Mouse (Mus musculus): ENCODE measurements around the gene Kcnj14.

The Kcnj14 gene

GRCm38 (mm10) chr7:45824598-45824997, at the start of gene Kcnj14:
Gene Kcnj14 (minus strand): TSS chr7:45824782.
- no peak for DNase-seq

DNA sequence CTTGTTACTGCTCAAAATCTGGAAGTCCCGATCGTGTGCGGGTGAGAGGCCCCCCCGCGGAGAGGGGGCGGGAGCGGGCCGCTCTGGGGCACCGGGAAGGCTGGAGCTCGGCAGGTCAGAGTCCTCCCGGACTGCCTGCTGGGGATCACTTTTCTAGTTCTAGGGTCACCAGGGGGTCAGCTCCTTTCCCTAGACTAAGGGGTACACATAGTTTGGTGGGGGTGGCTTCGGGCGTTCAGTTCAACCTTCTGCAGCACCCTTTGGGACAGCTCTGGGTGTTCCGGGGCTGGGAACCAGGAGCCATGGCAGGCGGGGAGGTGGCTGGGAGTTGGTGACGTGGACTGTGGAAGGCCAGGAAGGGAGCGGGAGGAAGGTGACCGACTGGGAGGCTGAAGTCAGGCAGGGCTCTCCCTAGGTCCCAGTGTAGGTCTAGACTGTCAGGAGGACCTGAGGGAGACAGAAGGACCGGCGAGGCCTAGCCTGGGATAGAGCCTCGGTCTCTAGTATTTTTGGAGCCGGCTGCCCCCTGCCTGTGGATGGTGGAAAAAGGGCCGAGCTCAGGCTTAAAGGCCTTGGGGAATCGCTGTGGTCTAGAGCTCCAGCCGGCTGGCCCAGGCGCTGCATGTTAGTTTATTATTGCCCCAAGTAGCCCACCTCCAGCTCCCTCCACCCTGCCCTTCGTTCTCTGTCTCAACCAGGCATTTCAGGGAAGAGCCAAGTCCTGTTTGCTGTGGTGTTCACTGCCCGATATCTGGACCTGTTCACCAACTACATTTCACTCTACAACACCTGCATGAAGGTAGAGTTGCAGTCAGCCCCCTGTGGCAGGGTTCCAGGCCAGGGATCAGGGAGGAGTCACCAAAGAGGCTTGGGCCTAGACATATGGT, 48.7 kb upstream of the Kcnj14 start:
- DNase-seq = peak; percentile 64

DNA sequence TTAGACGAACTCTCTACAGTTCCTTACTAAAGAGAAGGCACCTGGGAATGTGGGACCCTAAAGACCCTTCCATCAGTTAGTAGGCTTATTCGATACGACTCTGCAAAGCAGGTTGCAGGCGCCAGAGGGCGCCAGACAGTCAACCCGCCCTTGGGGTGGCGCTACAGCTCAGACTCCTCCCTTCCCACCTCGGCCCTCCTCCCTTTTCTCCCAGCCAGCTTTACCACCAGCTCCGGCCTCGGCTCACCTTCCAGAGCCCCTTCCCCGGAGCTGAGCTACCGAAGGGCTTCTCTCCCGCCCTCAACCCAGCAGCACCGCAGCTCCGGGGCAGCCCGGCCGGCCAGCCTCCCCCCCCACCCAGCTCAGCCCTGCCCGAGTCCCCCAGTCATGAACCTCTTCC, 48.0 kb upstream of the Kcnj14 start, which contains the start of gene Kdelr1:
Gene Kdelr1, plus strand, starts transcription at position 149 of the 400 bp plus-strand sequence.
- DNase-seq = peak; percentile 88

DNA sequence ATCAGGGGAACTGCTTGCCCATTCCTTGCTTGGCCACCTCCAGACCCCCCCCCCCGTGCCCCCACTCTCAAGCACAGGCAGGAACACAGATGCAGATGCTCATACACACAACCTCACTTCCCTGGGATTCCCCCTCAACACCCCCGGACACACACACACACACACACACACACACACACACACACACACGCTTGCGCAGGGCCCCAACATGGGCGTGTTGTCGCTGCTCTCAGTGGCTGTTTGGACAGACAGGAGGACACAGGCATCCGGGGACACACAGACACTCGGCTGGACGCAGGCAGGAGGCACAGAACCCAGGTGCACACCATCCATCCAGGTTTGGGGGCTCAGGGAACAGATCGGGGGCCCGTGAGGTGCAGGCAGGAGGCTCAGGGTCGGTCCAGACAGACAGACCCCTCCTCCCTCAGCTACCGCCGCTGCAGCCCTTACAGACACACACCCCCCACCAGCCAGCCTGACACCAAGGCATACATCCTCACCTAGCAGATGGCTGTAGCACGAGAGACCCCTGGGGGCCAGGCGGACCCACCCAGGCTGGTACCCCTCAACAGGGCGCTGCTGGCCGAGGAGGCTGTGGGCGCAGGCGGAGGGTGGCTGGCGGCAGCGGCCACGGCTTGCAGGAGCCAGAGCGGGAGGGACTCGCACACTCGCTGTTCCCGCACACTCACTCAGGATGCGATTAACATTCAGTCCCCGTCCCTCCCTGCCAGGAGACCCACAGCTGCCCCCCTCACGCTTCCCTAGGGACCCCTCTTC, 45.9 kb upstream of the Kcnj14 start:
- DNase-seq = peak; percentile 19

GRCm38 (mm10) chr7:45869787-45870186, 45.2 kb upstream of the Kcnj14 start:
- DNase-seq = no peak

DNA sequence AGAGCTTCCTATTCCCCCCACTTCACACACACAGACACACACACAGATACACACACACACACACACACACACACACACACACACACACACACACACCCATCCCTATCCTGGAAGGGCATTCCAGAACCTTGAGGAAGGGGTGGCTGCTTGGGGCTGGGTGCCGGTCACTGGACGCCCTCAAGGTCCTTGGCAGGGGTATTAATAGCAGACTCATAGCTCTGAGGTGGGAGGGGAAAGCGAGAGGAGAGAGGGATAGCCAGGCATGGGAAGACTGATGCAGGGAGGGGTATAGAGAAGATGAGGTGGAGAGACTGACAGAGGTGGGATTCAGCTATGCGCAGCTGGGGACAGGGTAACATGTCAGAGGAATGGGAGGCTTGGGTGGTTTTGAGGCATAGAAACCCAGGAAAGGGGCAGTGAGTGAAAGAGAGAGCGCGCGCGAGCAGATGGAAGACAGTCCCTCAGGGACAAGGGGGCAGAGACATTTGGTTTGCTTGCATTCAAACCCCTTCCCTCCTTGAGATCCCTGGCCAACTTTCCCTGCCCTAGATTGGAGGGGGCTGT, 44.6 kb upstream of the Kcnj14 start:
- DNase-seq = no peak

DNA sequence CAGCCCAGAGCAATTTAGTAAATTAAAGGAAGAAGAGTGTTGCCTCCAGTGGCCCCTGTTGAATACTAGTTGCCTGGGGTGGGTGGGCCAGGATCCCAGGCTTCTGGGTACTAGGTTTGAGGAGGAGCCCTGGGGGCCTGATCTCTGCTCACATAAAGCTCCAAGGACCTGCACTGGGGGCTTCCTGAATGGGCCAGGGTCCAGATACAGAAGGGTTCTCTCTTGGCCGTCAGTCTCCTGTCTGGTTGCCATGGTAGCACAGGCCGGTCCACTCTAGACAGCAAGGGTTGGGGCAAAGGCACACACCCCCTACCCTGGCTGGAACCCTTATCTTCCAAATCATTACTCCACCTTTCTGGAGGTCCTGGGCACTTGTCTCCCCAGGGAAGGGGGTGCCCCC, 43.3 kb upstream of the Kcnj14 start:
- DNase-seq = no peak

DNA sequence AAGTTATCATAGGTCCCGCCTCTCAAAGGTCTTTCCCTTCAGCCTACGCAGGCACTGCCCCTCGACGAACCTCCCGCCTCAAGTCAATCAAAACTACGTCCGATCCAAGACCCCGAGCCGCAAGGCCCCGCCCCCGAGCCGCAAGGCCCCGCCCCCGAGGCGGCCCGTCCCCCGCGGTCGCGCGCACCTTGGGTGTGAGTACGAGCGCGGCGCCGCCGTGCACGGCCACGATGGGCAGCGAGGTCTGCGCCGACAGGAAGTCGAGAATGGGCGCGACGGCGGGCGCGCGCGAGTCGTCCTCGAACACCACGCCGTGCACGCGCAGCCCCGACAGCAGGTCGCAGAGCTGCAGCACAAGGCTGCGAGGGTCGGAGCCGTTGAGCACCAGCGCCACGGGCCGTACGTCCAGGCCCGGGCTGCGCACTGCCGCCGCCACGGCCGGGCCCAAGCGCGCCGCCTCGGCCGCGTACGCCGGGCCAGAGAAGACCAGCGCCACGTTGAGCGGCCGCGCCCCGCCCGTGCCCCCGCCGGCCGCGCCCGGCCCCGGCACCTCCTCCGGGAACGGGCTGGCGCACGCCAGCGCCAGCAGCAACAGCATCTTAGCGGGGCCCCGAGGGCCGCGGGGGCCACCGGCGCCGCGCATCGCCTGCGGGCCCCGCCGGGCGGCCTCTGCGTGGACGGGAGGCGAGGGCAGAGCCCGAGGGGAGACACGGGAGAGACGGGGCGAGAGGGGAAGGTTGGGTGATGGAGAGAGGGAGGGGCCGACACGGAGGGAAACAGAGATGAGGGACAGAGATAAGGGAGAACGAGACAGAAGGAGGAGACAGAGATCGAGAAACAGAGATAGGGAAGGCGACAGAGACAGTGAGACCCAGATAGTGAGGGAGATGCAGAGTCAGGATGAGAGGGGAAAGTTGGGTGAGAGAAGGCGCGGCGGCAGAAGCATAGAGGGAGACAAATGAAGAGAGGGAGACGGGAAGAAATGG, 41.6 kb upstream of the Kcnj14 start:
- peak; percentile 85 for DNase-seq

- no peak for DNase-seq
These were observed 39.9 kb upstream of the Kcnj14 start for GRCm38 (mm10) chr7:45864435-45864834.

DNA sequence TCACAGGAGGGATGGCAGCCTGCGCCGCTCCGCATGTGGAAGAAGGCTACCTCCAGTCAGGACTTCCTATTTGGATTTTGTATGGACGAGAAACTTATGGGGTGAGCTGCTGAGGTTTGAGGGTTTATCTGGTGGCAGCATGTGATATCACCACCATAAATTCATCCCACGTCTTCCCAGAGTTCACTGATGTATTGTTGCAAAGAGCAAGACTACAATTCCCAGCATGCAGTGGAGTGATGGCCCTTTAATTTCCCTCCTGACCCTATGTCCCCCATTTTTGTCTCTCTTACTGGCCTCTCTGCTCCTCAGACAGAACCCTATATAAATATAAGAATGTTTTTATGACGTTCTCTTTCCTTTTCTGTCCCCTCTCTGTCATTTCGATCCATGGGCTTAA, 38.2 kb upstream of the Kcnj14 start:
- no peak for DNase-seq

GRCm38 (mm10) chr7:45859008-45859407, 34.4 kb upstream of the Kcnj14 start:
- DNase-seq = no peak

GRCm38 (mm10) chr7:45856950-45857901, 32.6 kb upstream of the Kcnj14 start:
- no peak for DNase-seq

DNA sequence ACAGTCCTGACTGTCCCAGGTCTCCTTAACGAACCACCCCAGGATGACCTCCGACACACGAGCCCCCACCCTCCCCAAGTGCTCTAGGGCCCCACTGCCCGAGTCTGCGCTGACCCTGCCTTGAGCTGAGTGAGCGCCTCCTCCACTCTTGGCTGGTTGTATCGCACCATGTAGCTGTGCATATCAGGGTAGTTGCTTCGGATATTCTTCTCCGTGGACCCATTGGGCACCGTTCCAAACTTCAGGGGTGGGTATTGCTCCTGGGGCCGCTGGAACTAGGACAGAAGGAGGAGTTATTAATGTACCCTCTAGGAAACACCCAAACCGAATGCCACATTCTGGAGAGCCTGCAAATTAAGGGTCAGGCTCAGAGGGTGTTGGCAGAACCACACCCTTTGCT, 28.5 kb upstream of the Kcnj14 start:
- DNase-seq = no peak

DNA sequence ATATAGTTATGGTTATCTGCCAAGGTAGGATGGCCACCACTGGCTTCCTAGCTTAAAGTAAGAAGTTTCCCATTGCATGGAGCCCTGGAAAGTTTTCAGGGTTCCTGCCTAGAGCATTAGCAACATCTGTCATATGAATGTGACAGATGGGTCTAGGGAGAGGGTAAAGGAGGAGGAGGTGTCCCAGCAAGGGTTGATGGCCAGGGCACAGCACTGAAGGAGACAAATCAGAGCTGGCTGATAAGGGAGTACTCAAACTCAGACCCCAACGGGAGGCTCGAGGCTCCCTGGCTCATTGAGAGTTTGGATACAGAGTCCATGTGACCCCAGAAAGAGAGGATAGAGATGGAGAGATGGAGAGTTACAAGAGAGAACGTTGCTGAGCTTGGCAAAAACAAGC, 26.1 kb upstream of the Kcnj14 start:
- DNase-seq = no peak

- no peak for DNase-seq
These were observed 24.0 kb upstream of the Kcnj14 start for GRCm38 (mm10) chr7:45848447-45849027.

- no peak for DNase-seq
These were observed 18.6 kb upstream of the Kcnj14 start for GRCm38 (mm10) chr7:45842950-45843744.

DNA sequence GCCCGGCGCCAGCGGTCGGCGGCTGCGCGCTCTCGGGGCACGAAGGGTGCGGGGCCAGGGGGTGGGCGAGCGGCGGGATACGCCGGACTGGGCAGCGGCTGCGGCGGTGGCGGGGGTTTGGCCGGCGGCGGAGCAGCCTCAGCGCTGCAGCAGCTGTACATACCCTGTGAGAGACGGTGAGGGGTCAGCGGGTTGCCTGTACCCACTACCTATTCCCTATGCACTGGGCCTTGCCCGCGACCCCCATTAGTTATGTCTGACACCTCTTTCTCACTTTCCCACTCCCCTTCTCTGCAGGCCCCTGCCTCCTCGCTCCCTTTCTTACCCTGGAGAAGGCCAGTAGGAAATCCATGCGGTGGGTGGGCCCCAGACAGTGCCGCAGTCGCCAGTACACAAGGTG, 9.3 kb upstream of the Kcnj14 start:
- DNase-seq = no peak

GRCm38 (mm10) chr7:45833148-45833790, 8.7 kb upstream of the Kcnj14 start:
- DNase-seq = peak; percentile 50

DNA sequence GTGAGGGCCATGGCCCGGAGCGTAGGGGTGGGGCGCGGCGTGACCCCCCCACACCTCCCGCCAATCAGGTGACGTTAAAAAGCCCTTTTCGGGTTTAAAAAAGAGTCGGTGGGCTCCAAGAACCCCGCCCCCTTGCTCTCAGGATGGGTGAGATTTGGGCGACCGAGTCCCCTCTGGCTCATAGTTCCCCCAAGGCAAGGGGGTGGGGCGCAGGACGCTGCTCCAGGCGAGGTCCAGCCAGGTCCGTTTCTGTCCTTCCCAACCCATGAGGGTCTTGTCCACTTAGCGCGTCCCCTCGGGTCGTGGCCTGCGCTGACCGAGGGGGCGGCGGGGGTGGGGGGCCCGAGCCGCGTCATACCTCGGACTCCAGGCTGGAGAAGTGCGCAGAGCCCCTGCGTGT, 7.8 kb upstream of the Kcnj14 start:
- no peak for DNase-seq

All from right cerebral cortex, postnatal 25 days (tissue).